Mouse (Mus musculus) v-Abl transformed pro-B cells (cell line): ENCODE measurements around the gene Ap2s1.

Experiments
- in situ Hi-C, 2 experiments: fragments of 400-800 bp; cut with MboI; formaldehyde crosslinking; loops; one replicate each; pipeline ENCODE4 v1.15.1; 2025; ENCODE audit not compliant: unreplicated experiment in 2 of 2

Gene Ap2s1

DNA sequence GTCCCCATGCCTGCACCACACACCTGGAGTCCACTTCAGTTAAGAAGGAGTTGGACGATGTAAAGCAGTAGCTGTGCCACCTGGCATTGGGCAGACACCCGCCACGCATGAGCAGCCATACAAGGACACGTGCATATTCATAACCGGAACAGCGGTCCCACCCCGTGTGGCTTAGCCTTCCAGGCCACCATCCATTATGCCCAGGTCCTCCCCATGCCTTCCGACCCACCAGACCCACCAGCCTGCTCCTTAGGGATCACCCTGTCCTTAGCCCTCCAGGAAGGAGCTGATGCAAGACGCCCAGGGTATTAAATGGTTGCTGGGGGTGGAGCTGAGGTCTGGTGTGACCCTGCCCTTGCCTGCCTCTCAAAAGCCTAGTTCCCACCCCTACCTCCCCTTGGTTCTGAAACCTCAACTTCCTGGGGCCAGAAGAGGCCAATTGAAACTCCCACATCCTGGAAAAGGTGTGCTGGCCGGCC, 46.3 kb downstream of the Ap2s1 start:
- in situ Hi-C loops, result loop anchor here in 1 of 2 experiments (5.0 kb wide), 1 partner anchor 37 kb away; no protein-coding TSS in a partner anchor

GRCm38 (mm10) chr7:16785541-16786083, 47.4 kb downstream of the Ap2s1 start:
- in situ Hi-C loops, result no loop called here

- in situ Hi-C loops, result loop anchor here in 1 of 2 experiments (5.0 kb wide), 1 partner anchor 45 kb away; no protein-coding TSS in a partner anchor
Observed at GRCm38 (mm10) chr7:16792316-16792715, 54.1 kb downstream of the Ap2s1 start.

DNA sequence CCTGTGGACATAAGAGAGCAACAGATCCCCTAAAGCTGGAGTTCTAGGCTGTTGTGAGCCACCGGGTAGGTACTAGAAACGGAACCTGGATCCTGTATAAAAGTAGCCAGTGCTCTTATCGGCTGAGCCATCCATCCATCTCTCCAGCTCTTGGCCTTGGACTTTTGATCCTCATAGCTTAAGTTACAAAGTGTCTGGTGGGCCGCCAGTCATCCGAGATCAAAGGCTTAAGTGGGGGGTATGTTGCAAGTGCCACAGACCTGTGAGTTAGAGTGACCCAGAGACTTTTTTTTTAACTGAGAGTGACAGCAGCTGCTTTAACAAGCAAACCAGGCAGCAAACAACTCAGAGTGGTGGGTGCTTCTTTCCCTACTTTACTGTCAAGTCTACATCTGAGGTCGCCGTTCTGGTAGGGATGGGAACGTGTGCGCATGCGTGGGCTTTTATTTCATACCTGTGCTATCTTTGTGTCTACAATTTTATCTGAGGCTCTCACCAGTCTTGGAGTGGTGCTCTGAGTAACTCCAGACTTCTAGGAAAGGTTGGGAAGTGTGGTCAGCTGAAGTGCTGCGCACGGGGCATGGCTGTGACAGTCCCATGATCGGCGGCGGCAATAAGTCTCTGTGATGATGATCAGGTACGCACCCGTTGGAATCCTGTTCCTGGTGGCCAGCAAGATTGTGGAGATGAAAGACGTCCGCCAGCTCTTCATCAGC, 55.0 kb downstream of the Ap2s1 start:
- in situ Hi-C loops, result loop anchor here in 1 of 2 experiments (5.0 kb wide), 1 partner anchor 46 kb away; no protein-coding TSS in a partner anchor

DNA sequence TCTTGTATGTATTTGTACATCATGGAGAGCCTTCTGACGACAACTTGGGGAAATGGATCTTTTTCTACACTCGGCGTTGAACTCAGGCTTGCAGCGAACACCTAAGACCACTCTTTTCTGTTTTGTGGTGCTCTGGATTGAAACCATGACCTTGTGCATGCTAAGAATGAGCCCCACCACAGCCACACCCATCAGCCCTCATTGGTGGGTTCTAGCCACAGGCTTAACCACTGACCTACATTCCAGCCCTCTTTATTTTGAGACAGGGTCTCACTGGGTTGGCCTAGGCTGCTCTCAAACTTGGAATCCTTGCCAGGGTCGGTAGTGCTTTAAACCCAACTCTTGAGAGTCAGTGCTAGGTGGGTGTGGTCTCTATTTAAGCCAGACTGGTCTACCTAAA, 56.7 kb downstream of the Ap2s1 start:
- in situ Hi-C loops, result loop anchor here in 1 of 2 experiments (5.0 kb wide), 1 partner anchor 48 kb away; no protein-coding TSS in a partner anchor
